Mouse (Mus musculus): ENCODE results near the gene 4930590J08Rik. TPM values are rescaled to one million over a fixed set of nuclear protein-coding genes. Genes with fewer than 3 reads are reported as not detected.
"Not testable (repeated sequence)": the region's sequence is repeated elsewhere in the genome, so short reads cannot be mapped to it uniquely, and the experiment has no call there.

4930590J08Rik gene
- polyA plus RNA-seq, 1 experiment: 0.19 TPM

GRCm38 (mm10) chr6:91914011-91914410 is 11.4 kb downstream of the 4930590J08Rik start:
- 88% methylated on average over 10 of the region's 10 CpGs for WGBS
- H3K27me3 ChIP-seq (replicated peaks; ENCODE audit: control insufficient read depth, insufficient read depth, low read length): no peaks in the 10 kb centered on the region
- no peak overlapping the region for H3K27ac ChIP-seq (ENCODE audit: insufficient read depth, low read depth, low read length)
- no peaks in the 10 kb centered on the region for H3K4me1 ChIP-seq (ENCODE audit: control insufficient read depth, insufficient read depth, low read length)
- no peak for DNase-seq
- no peak for TF ChIP-seq CTCF (conservative IDR thresholded peaks at IDR 0.05; ENCODE audit: insufficient read depth, insufficient read length, low read depth, low read length)
- TF ChIP-seq POLR2A (IDR thresholded peaks at IDR 0.05; ENCODE audit: low read depth, low read length): no peak
- no peak overlapping the region for H3K4me3 ChIP-seq (ENCODE audit: insufficient read depth, low read depth, low read length)
- no peaks in the 10 kb centered on the region for H3K36me3 ChIP-seq (ENCODE audit: control insufficient read depth, insufficient read depth, low read length)

DNA sequence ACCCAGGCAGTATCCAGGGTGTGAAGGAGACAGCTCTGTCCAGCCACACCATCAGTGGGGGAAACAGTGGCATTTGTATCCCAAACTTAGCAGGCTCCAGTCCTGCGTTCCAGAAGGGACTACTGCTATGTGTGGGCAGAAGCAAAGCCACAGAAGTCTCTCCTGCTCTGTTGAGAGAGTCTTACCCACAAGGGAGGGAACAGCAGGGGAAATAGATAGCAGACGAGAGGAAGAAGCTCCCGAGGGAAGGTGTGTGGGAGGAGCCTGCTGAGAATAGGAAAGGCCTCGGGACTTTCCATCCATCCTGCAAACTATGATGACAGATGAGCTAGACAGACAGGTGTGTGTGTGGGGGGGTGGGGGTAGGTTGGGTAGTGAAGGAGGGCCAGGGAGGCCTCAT is 14.7 kb downstream of the 4930590J08Rik start:
- Histone ChIP-seq H3K27me3 (replicated peaks; ENCODE audit: control insufficient read depth, insufficient read depth, low read length) (no peaks in the 10 kb centered on the region), H3K4me3 (ENCODE audit: insufficient read depth, low read depth, low read length) (no peak overlapping the region), H3K36me3 (ENCODE audit: control insufficient read depth, insufficient read depth, low read length) (no peaks in the 10 kb centered on the region), H3K27ac (ENCODE audit: insufficient read depth, low read depth, low read length) (no peak overlapping the region), H3K4me1 (ENCODE audit: control insufficient read depth, insufficient read depth, low read length) (no peaks in the 10 kb centered on the region)
- 26% methylated on average over 4 of the region's 4 CpGs for WGBS
- TF ChIP-seq CTCF (conservative IDR thresholded peaks at IDR 0.05; ENCODE audit: insufficient read depth, insufficient read length, low read depth, low read length) (no peak), POLR2A (IDR thresholded peaks at IDR 0.05; ENCODE audit: low read depth, low read length) (no peak)
- no peak for DNase-seq

DNA sequence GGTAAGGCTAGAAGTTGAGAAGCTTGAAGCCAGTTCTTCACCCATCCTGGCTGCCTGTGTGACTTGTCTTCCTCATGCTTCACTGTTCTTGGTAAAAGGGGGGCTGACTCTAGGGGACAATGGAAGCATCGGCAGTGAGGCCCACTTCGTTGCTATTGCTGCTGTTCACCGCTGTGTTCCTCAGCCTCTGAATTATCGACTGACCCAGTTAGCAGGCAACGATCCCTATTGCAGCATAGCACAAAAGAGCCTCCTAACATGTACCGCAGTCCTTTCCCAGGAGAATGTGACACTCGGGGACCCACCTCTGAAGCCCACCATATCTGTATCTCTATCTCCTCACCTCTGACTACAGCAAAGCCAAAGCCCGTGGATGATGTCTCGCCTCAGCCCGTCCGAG is 15.1 kb downstream of the 4930590J08Rik start:
- no peak overlapping the region for H3K27ac ChIP-seq (ENCODE audit: insufficient read depth, low read depth, low read length)
- DNase-seq: no peak
- TF ChIP-seq CTCF (conservative IDR thresholded peaks at IDR 0.05; ENCODE audit: insufficient read depth, insufficient read length, low read depth, low read length): no peak
- TF ChIP-seq POLR2A (IDR thresholded peaks at IDR 0.05; ENCODE audit: low read depth, low read length): no peak
- no peaks in the 10 kb centered on the region for H3K36me3 ChIP-seq (ENCODE audit: control insufficient read depth, insufficient read depth, low read length)
- no peaks in the 10 kb centered on the region for H3K4me1 ChIP-seq (ENCODE audit: control insufficient read depth, insufficient read depth, low read length)
- H3K4me3 ChIP-seq (ENCODE audit: insufficient read depth, low read depth, low read length): no peak overlapping the region
- WGBS: 84% methylated on average over 11 of the region's 11 CpGs
- H3K27me3 ChIP-seq (replicated peaks; ENCODE audit: control insufficient read depth, insufficient read depth, low read length): no peaks in the 10 kb centered on the region

DNA sequence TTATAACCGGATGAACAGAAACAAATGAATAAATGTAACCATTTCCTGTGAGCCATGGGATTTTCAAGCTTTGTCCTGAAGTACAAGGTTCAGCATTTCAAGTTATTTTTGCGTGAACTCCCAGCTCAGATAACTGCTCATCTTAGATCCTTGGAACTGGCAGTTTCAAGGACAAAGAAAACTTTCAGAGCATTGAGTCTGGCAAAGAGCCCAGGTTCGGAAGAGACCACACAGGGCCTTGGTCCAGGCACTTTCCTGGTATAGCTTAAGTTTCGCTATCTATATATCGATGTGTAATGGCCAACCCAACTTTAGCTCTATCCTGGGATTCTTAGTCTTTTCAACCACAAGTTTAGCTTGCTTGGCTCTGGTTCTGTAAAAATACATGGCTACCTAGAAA is 28.6 kb downstream of the 4930590J08Rik start:
- Histone ChIP-seq H3K27me3 (replicated peaks; ENCODE audit: control insufficient read depth, insufficient read depth, low read length) (no peaks in the 10 kb centered on the region), H3K36me3 (ENCODE audit: control insufficient read depth, insufficient read depth, low read length) (no peaks in the 10 kb centered on the region), H3K4me1 (ENCODE audit: control insufficient read depth, insufficient read depth, low read length) (no peaks in the 10 kb centered on the region), H3K27ac (ENCODE audit: insufficient read depth, low read depth, low read length) (no peak overlapping the region), H3K4me3 (ENCODE audit: insufficient read depth, low read depth, low read length) (no peak overlapping the region)
- TF ChIP-seq CTCF (conservative IDR thresholded peaks at IDR 0.05; ENCODE audit: insufficient read depth, insufficient read length, low read depth, low read length) (no peak), POLR2A (IDR thresholded peaks at IDR 0.05; ENCODE audit: low read depth, low read length) (no peak)
- DNase-seq: no peak
- WGBS: 63% methylated on average over 5 of the region's 5 CpGs

DNA sequence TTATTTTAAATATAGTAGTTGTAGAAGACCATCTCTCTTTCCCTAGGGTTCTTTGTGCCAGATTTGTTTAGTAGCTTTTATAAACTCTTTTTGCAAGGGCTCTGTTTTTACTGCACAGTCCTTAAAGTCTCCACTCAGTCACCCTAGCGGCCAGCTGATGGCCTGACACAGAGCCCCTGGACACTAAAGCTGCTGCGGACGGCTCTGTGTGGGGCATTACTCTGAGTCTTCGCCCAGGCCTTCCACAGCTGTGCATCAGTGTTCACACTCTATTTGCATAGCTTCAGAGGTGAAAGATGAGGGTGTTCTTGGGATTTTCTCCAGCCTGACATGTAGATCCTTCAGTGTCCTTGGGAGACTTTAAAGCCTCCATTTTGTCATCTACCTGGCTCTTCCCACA is 35.9 kb downstream of the 4930590J08Rik start:
- 57% methylated on average over 4 of the region's 4 CpGs for WGBS
- no peak for TF ChIP-seq POLR2A (IDR thresholded peaks at IDR 0.05; ENCODE audit: low read depth, low read length)
- TF ChIP-seq CTCF (conservative IDR thresholded peaks at IDR 0.05; ENCODE audit: insufficient read depth, insufficient read length, low read depth, low read length): no peak
- Histone ChIP-seq H3K27me3 (replicated peaks; ENCODE audit: control insufficient read depth, insufficient read depth, low read length) (no peaks in the 10 kb centered on the region), H3K27ac (ENCODE audit: insufficient read depth, low read depth, low read length) (no peak overlapping the region), H3K4me3 (ENCODE audit: insufficient read depth, low read depth, low read length) (no peak overlapping the region), H3K4me1 (ENCODE audit: control insufficient read depth, insufficient read depth, low read length) (no peaks in the 10 kb centered on the region), H3K36me3 (ENCODE audit: control insufficient read depth, insufficient read depth, low read length) (no peaks in the 10 kb centered on the region)
- no peak for DNase-seq

DNA sequence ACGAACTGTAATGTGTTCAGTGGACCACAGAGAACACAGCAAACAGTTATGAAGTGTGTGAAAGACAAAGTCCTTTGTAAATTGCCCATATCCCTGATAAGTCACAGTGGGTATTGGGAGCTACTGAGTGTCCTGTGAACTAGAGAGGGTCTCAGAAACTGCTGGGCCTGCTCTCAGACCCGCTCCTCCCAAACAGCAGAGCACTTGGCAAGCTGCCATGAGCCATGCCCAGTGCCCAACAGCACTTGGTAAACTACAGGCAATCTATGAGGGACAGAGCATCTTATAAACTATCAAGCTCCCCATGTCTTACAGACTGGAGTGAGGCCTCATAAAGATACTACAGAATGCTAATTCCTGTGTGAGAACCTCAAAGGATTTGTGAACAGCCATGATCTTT is 45.8 kb downstream of the 4930590J08Rik start:
- WGBS: 52% methylated on average over 2 of the region's 2 CpGs
- TF ChIP-seq POLR2A (IDR thresholded peaks at IDR 0.05; ENCODE audit: low read depth, low read length): no peak
- Histone ChIP-seq H3K4me1 (ENCODE audit: control insufficient read depth, insufficient read depth, low read length) (no peaks in the 10 kb centered on the region), H3K4me3 (ENCODE audit: insufficient read depth, low read depth, low read length) (no peak overlapping the region), H3K27ac (ENCODE audit: insufficient read depth, low read depth, low read length) (no peak overlapping the region), H3K27me3 (replicated peaks; ENCODE audit: control insufficient read depth, insufficient read depth, low read length) (no peaks in the 10 kb centered on the region), H3K36me3 (ENCODE audit: control insufficient read depth, insufficient read depth, low read length) (no peaks in the 10 kb centered on the region)
- no peak for DNase-seq

- not testable (repeated sequence) for H3K27ac ChIP-seq (ENCODE audit: insufficient read depth, low read depth, low read length); H3K4me1 ChIP-seq (ENCODE audit: control insufficient read depth, insufficient read depth, low read length); H3K36me3 ChIP-seq (ENCODE audit: control insufficient read depth, insufficient read depth, low read length); H3K27me3 ChIP-seq (replicated peaks; ENCODE audit: control insufficient read depth, insufficient read depth, low read length); H3K4me3 ChIP-seq (ENCODE audit: insufficient read depth, low read depth, low read length); DNase-seq
- 25% methylated on average over 4 of the region's 8 CpGs for WGBS
These were observed 55.4 kb downstream of the 4930590J08Rik start for GRCm38 (mm10) chr6:91958015-91958414.

Measured in kidney, adult 2 months (tissue).